Comparison of ENCODE assay signal across 8 mouse cellular contexts in genomic region chr4:67477264-67477845, GRCm38 (mm10).
DNase-seq lines count a peak whose midpoint lies in the region; ATAC-seq and TF ChIP-seq lines count a peak whose summit lies in the region.

No protein-coding gene starts in this region.

- peak; percentile 13 for DNase-seq in ES-E14 (ENCODE audit: low read depth, low spot score)
- peak; percentile 3 for DNase-seq in adrenal gland, adult 2 months
- DNase-seq in embryo, embryonic 11.5 days (ENCODE audit: low read depth, low spot score) = peak; percentile 41
- DNase-seq in left cerebral cortex, postnatal 10 days (ENCODE audit: extremely low spot score in 1 of 2, low spot score in 2 of 2) = peak; percentile 22 to 66
- DNase-seq in neural tube, embryonic 10.5 days (ENCODE audit: extremely low spot score, low spot score) = peak; percentile 38
- DNase-seq in spleen, adult 18-20 months = no peak
- no peak for DNase-seq in urinary bladder, adult 18-20 months (ENCODE audit: low spot score in 2 of 2)

- no peak overlapping the region for H3K4me3 ChIP-seq in ES-E14 (ENCODE audit: insufficient read depth in 1 of 2, low read depth in 1 of 2, low read length in 2 of 2, poor library complexity in 1 of 2, severe bottlenecking in 1 of 2)
- H3K4me3 ChIP-seq in hindbrain, embryonic 15.5 days = no peak overlapping the region

- H3K4me2 ChIP-seq in hindbrain, embryonic 15.5 days = no peak overlapping the region

- no peaks in the 10 kb centered on the region for H3K27me3 ChIP-seq in hindbrain, embryonic 15.5 days

- intact Hi-C loops in left cerebral cortex, postnatal 10 days (cut with DNase I) = loop anchor here (10.0 kb wide), 1 partner anchor 1477 kb away; the partner anchor contains the start of gene Brinp1

- no peak overlapping the region for H3K27ac ChIP-seq in ES-E14 (ENCODE audit: insufficient read depth, low read depth, low read length, poor library complexity, severe bottlenecking)
- no peak overlapping the region for H3K27ac ChIP-seq in hindbrain, embryonic 15.5 days (replicated peaks)

- ATAC-seq in hindbrain, embryonic 15.5 days (ENCODE audit: low FRiP score, low read depth) = peak; percentile 88

- WGBS in hindbrain, embryonic 15.5 days = 10% methylated on average over 6 of the region's 6 CpGs

- in situ Hi-C loops in ES-E14 (cut with MboI; ENCODE audit: low sequenced_read_pairs in 2 of 2, unreplicated experiment in 2 of 2) = no loop called here

- no peaks in the 10 kb centered on the region for H3K9me3 ChIP-seq in ES-E14 (ENCODE audit: control insufficient read depth, insufficient read depth, low read depth, low read length)
- H3K9me3 ChIP-seq in hindbrain, embryonic 15.5 days = no peaks in the 10 kb centered on the region

- no peak overlapping the region for H3K9ac ChIP-seq in ES-E14 (ENCODE audit: insufficient read depth, low read depth, low read length, poor library complexity, severe bottlenecking)
- H3K9ac ChIP-seq in hindbrain, embryonic 15.5 days = no peak overlapping the region

- H3K36me3 ChIP-seq in ES-E14 (ENCODE audit: control insufficient read depth, insufficient read depth, low read length, poor library complexity, severe bottlenecking) = no peaks in the 10 kb centered on the region
- H3K36me3 ChIP-seq in hindbrain, embryonic 15.5 days = no peaks in the 10 kb centered on the region

- no peaks in the 10 kb centered on the region for H3K4me1 ChIP-seq in ES-E14 (ENCODE audit: control insufficient read depth in 2 of 2, insufficient read depth in 2 of 2, low read length in 2 of 2, poor library complexity in 1 of 2)
- no peaks in the 10 kb centered on the region for H3K4me1 ChIP-seq in hindbrain, embryonic 15.5 days (replicated peaks)

TF ChIP-seq in ES-E14, 5 proteins besides CTCF, POLR2A, EP300 and RAD21:
- TF ChIP-seq HCFC1 (IDR thresholded peaks at IDR 0.05; ENCODE audit: borderline replicate concordance, insufficient read depth, low read length) (no peak), ZC3H11A (IDR thresholded peaks at IDR 0.05; ENCODE audit: borderline replicate concordance, low read depth, low read length) (no peak; the same call in 1 of the 2 replicates)

Comparison
In these comparisons a context has a peak if more than half of its experiments do, and no peak if none do; other contexts are left out.
1. DNase-seq: peak in ES-E14 (single experiment), adrenal gland, adult 2 months (single experiment), embryo, embryonic 11.5 days (single experiment), left cerebral cortex, postnatal 10 days (2 of 2) and neural tube, embryonic 10.5 days (single experiment); none in spleen, adult 18-20 months (0 of 2) and urinary bladder, adult 18-20 months (0 of 2).